Mouse (Mus musculus): ENCODE data around the gene Ttc39b.

DNA sequence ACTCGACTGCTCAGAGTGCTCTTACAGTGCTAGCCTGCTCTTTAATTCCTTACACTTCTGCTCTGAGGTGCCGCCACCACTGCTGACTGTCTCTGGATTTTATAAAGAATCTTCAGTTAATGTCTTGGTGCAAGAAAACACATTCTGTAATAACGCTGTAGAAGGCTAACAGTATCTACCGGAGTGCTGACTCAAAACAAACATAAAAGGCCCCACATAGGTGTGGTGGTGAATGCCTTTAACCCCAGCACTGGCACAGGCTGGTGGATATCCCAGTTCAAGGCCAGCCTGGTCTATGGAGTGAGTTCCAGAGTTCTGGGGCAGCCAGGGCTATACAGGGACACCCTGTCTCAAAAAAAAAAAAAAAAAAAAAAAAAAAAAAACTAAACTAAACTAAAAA lies 8.1 kb downstream of the Ttc39b start:
- no peak for TF ChIP-seq GATA1 (IDR thresholded peaks at IDR 0.05; ENCODE audit: borderline replicate concordance, low read length)
- TF ChIP-seq CTCF (IDR thresholded peaks at IDR 0.05; ENCODE audit: low read depth, low read length): no peak
- no peak for TF ChIP-seq TAL1 (conservative IDR thresholded peaks at IDR 0.05; ENCODE audit: low read depth, low read length)
- no peak for TF ChIP-seq GATA2 (IDR thresholded peaks at IDR 0.05; ENCODE audit: borderline replicate concordance, low read depth, low read length)
- TF ChIP-seq POLR2AphosphoS5 (IDR thresholded peaks at IDR 0.05; ENCODE audit: insufficient replicate concordance, low read depth, low read length): no peak

All from G1E (cell line).